Mouse (Mus musculus) left cerebral cortex, postnatal 14 days (tissue): ENCODE measurements at regions not wholly inside any gene's neighbourhood (a gene's known extent, or its start where the extent isn't known, plus 50 kb on each side); places are given as distances from the start of the nearest gene placed in this dataset.

Source experiments
- DNase-seq, 2 experiments: peaks; one replicate each; pipeline ENCODE4 v3.0.0; 2021 to 2022; ENCODE audit warnings: low spot score in 2 of 2, mixed read lengths in 1 of 2
- intact Hi-C: fragments of 180-260 bp; cut with DNase I; formaldehyde crosslinking; loops from one replicate; pipeline ENCODE4 v1.15.1; 2025

- no peak for DNase-seq
- intact Hi-C loops, result no loop called here
Observed at GRCm38 (mm10) chr13:47374583-47374982, 252.1 kb downstream of the Rnf144b start.

GRCm38 (mm10) chr13:47391023-47391422 is 268.6 kb downstream of the Rnf144b start:
- intact Hi-C loops, result no loop called here
- DNase-seq, result no peak

GRCm38 (mm10) chr13:47397726-47398350 is 275.4 kb downstream of the Rnf144b start:
- DNase-seq, result peak in 1 of 2 experiments; percentile 6
- intact Hi-C loops, result no loop called here

- intact Hi-C loops, result no loop called here
- no peak for DNase-seq
Observed at GRCm38 (mm10) chr13:47398976-47399375, 276.5 kb downstream of the Rnf144b start.

- intact Hi-C loops, result no loop called here
- peak; percentile 36 to 59 for DNase-seq
Observed at GRCm38 (mm10) chr13:47413261-47413660, 290.8 kb downstream of the Rnf144b start.

- DNase-seq, result peak; percentile 33 to 48
- intact Hi-C loops, result no loop called here
Observed at GRCm38 (mm10) chr13:47413940-47414339, 291.5 kb downstream of the Rnf144b start.

GRCm38 (mm10) chr13:47429856-47430365 is 307.5 kb downstream of the Rnf144b start:
- DNase-seq, result no peak
- intact Hi-C loops, result no loop called here

GRCm38 (mm10) chr13:47430409-47430808 is 308.0 kb downstream of the Rnf144b start:
- no peak for DNase-seq
- intact Hi-C loops, result no loop called here

GRCm38 (mm10) chr13:47435631-47436030 is 313.2 kb downstream of the Rnf144b start:
- intact Hi-C loops, result no loop called here
- no peak for DNase-seq

- no peak for DNase-seq
- intact Hi-C loops, result no loop called here
Observed at GRCm38 (mm10) chr13:47444876-47445275, 322.4 kb downstream of the Rnf144b start.

GRCm38 (mm10) chr13:47452186-47452760 is 329.8 kb downstream of the Rnf144b start:
- no peak for DNase-seq
- intact Hi-C loops, result no loop called here

- intact Hi-C loops, result no loop called here
Observed at GRCm38 (mm10) chr13:47462148-47462547, 339.7 kb downstream of the Rnf144b start.

GRCm38 (mm10) chr13:47471543-47472213 is 349.2 kb downstream of the Rnf144b start:
- DNase-seq, result no peak
- intact Hi-C loops, result no loop called here

More at GRCm38 (mm10) chr13:47462148-47462547, 339.7 kb downstream of the Rnf144b start:
- no peak for DNase-seq

GRCm38 (mm10) chr13:47480159-47480558 is 357.7 kb downstream of the Rnf144b start:
- intact Hi-C loops, result no loop called here
- no peak for DNase-seq

- intact Hi-C loops, result no loop called here
- no peak for DNase-seq
Observed at GRCm38 (mm10) chr13:47484819-47485218, 362.4 kb downstream of the Rnf144b start.

GRCm38 (mm10) chr13:47486111-47486510 is 363.7 kb downstream of the Rnf144b start:
- intact Hi-C loops, result no loop called here
- no peak for DNase-seq

- no peak for DNase-seq
- intact Hi-C loops, result no loop called here
Observed at GRCm38 (mm10) chr13:47486658-47487057, 364.2 kb downstream of the Rnf144b start.

GRCm38 (mm10) chr13:47505380-47505955 is 383.0 kb downstream of the Rnf144b start:
- no peak for DNase-seq
- intact Hi-C loops, result no loop called here

GRCm38 (mm10) chr13:47532935-47533334 is 410.5 kb downstream of the Rnf144b start:
- no peak for DNase-seq
- intact Hi-C loops, result no loop called here

GRCm38 (mm10) chr13:47537156-47537555 is 414.7 kb downstream of the Rnf144b start:
- no peak for DNase-seq
- intact Hi-C loops, result no loop called here
